Mouse (Mus musculus) adrenal gland (tissue): ENCODE results near the gene Ptgir.

ENCODE experiments used
- intact Hi-C: fragments of 180-260 bp; cut with DNase I; formaldehyde crosslinking; loops from one replicate; pipeline ENCODE4 v1.15.1; 2025
- long read RNA-seq, 2 experiments: library from polyadenylated mRNA; unstranded; transcript quantifications; one replicate each; pipeline ENCODE4 v2.0.0; 2020; ENCODE audit warnings: borderline replicate concordance in 1 of 2; ENCODE audit not compliant: insufficient replicate concordance in 1 of 2

Ptgir gene
- long read RNA-seq, experiment 1: 0 reads
- long read RNA-seq, experiment 2: 0 reads

DNA sequence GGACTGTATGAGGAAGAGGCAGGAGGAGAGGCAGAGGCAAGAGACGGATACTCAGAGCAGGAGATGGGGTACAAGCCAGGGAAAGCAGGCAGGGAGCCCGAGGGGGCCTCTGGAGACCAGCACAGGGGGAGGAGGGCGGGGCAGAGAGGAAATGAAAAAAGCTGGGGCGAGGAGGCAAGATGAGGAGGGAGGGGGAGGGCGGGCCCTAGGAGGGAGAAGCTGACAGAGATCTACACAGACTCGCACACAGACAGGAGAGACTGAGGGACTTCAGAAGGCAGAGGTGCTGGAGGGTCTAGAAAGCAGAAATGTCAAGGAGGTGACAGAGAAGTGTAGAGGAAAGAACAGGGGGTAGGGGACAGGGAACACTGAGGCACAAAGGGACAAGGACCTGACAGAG lies at the start of gene Ptgir:
Gene Ptgir (plus strand): TSS at position 210 of the 400 bp plus-strand sequence.
- intact Hi-C loops: no loop called here

- intact Hi-C loops: loop anchor here (5.0 kb wide), 1 partner anchor 36 kb away; no protein-coding TSS in a partner anchor
Measured at GRCm38 (mm10) chr7:16858336-16858735, 48.0 kb upstream of the Ptgir start.

GRCm38 (mm10) chr7:16859902-16860651 lies 46.2 kb upstream of the Ptgir start:
- intact Hi-C loops: loop anchor here (5.0 kb wide), 2 partner anchors 37 to 38 kb away; no protein-coding TSS in a partner anchor

DNA sequence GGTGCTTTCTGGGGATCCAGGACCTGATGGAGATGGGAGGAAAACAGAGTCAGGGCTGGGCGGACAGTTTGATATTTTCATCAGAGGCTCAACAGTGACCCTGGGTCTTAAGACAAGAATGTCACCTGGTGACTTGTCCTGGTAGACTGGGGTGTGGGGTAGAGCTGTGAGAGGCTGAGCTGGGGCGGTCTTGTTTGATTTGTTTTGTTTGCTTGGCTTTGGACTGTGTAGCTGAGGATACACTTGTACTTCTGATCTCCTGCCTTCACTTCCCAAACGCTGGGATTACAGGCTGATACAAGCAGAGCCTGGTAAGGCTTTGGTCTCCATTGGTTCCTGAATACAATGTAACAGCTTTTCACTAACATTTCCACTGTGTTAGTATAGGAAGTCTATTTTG lies 38.8 kb upstream of the Ptgir start:
- intact Hi-C loops: no loop called here

- intact Hi-C loops: no loop called here
Measured at GRCm38 (mm10) chr7:16869497-16869896, 36.8 kb upstream of the Ptgir start.

GRCm38 (mm10) chr7:16871600-16871999 lies 34.7 kb upstream of the Ptgir start:
- intact Hi-C loops: loop anchor here (5.0 kb wide), 1 partner anchor 41 kb away; no protein-coding TSS in a partner anchor

DNA sequence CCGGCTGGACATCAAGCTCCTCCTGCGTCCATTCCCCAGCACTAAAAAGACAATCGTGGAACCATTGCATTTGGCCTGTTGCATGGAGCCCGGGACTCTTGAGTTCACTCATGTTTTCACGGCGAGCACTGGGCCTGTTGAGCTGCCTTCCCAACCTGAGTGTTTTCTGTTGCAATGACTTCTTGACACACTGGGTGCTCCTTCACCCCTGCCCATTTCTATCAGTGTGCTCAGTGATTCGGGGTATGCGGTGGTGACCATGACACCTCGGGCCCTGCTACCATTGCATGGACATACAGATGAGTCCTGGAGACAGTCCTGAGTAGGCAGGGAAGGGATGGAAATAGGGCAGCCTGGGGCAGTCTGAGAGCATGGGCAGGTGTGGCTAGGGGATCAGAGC lies 33.8 kb upstream of the Ptgir start:
- intact Hi-C loops: loop anchor here (5.0 kb wide), 1 partner anchor 40 kb away; no protein-coding TSS in a partner anchor

GRCm38 (mm10) chr7:16873392-16873791 lies 32.9 kb upstream of the Ptgir start:
- intact Hi-C loops: loop anchor here (5.0 kb wide), 1 partner anchor 39 kb away; no protein-coding TSS in a partner anchor

DNA sequence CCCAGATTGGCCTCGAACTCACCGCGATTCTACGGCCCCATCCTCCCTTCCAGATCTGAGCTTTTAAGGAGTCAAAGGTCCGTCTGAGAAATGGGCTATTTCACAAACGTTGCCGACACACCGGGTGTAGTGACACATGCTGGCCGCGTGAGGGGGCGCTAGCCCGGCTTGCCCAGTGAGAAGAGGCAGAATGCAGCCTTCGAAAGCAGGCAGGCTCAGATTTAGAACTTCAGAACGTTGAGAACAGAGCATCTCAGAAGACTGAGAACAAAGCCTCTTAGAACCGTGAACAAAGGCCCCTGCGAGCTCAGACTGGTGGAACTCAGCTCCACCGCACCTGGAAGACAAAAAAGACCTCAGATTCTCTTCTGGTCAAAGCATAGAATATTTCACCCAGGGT lies 32.1 kb upstream of the Ptgir start:
- intact Hi-C loops: loop anchor here (5.0 kb wide), 1 partner anchor 38 kb away; no protein-coding TSS in a partner anchor

- intact Hi-C loops: loop anchor here (5.0 kb wide), 1 partner anchor 37 kb away; no protein-coding TSS in a partner anchor
Measured at GRCm38 (mm10) chr7:16874756-16875309, 31.5 kb upstream of the Ptgir start.

DNA sequence AGATGAGACGGTGACA lies 31.2 kb upstream of the Ptgir start, which contains the start of gene Dact3:
Gene Dact3 (plus strand): TSS at position 8 of the 16 bp plus-strand sequence.
- intact Hi-C loops: no loop called here

GRCm38 (mm10) chr7:16875326-16875725 lies 31.0 kb upstream of the Ptgir start:
- intact Hi-C loops: no loop called here

DNA sequence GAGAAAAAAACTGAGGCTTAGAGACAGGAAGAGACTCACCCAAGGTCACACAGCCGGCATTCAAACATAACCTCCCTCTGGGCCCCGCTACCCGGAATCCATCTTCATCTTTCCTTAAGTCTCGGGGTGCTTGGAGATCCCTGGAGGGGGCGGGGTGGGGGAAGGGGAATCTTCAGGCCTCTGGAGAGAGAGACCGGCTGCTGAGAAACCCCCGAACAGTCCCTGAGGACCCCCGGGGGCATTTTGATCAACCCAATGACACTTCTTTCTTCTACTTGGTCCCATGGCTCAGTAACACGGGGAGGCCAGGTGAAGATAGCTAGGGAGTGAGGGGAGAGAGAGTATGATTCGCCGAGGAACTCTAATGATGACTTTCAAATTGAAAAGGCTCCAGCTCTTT lies 30.3 kb upstream of the Ptgir start:
- intact Hi-C loops: no loop called here

DNA sequence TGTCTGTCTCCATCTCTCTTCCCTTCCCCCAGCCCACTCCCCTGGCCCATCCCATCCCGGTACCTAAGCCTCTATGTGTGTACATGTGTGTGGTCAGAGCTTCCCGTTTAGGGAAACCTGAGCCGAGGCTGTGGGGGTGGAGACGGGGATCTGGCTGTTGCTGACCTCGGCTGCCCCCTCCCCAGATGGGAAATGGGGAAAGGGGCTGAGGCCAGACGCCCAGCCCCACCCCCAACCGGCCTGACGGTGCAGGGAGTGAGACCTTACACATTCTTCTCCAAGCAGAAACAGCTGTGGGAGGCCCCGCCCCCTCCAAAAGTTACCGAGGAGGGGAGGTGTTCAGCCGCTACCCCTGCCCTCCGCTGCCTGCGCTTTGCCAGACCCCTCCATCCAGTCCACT lies 29.7 kb upstream of the Ptgir start:
- intact Hi-C loops: no loop called here

DNA sequence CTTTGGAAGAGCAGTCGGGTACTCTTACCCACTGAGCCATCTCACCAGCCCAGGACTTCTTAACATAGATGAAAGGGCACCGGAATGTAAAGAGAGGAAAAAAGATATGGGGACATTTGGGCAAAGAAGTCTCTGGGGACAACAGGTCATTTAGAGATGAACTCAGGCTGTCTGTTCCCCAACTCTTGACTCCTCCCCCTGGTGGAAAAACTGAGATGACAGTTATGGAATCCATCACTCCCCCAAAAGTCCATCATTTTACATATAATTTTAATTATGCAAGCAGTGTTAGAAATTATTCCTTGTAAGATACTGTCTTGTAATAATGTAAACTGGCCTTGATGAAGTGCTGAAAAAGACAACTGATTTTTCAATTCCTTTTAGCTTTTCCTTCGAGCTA lies 28.6 kb upstream of the Ptgir start:
- intact Hi-C loops: no loop called here

- intact Hi-C loops: no loop called here
Measured at GRCm38 (mm10) chr7:16879796-16880547, 26.3 kb upstream of the Ptgir start.

DNA sequence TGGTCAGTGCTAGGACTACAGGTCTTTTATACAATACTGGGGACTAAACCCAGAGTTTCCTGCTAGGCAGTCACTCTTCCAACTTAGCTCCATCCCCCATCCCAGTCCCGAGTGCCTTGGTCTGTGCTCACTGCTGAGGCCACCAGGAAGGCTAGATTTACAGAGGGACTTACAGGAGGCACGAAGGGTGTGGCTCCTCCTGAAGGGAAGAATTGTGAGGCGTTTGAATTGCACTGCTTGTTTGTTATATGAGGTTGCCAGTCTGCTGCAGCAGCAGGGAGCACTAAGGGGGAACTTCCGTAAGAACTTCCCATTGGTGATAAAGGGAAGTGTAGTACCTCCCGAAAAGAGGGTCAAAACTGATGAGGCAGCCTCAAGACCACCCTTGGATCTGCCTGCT lies 25.7 kb upstream of the Ptgir start:
- intact Hi-C loops: no loop called here

GRCm38 (mm10) chr7:16883162-16883561 lies 23.1 kb upstream of the Ptgir start:
- intact Hi-C loops: no loop called here

DNA sequence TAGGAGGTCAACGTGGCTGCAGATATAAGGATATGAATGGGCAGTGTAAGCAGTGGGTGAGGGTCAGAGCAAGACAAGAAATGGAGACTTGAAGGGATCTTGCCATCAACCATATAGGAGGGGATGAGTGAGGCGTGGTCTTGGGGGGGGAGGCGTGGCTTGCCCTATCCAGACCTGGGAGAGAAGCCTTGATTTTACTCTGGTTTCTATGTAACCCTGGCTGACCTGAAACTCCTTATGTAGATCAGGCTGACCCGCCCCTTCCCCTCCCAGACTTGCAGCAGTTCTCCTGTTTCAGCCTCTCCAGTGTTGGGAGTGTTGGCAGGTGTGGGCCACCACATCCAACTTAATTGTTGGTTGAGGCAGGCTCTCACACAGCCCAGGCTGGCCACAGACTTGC lies 22.0 kb upstream of the Ptgir start:
- intact Hi-C loops: no loop called here

DNA sequence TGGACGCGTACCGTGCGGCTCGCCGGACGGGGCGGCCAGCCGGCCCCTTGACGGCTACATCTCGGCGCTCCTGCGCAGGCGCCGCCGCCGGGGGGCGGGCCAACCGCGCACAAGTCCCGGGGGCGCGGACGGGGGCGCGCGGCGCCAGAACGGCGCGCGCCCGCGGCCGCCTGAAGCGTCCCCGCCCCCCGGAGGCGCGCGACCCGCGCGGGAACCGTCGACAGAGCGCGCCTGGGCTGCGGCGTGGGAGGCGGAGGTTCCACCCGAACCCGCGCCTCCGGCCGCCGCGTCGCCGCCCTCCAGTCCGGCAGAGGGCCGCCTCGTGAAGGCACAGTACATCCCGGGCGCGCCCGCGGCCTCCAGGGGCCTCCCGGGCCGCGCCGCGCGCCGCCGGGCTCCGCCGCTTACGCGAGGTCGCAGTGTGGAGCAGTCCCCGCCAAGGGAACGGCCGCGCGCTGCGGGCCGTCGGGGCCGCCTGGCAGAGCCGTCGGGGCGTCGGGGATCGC lies 21.0 kb upstream of the Ptgir start:
- intact Hi-C loops: no loop called here

GRCm38 (mm10) chr7:16885905-16886304 lies 20.4 kb upstream of the Ptgir start:
- intact Hi-C loops: no loop called here

DNA sequence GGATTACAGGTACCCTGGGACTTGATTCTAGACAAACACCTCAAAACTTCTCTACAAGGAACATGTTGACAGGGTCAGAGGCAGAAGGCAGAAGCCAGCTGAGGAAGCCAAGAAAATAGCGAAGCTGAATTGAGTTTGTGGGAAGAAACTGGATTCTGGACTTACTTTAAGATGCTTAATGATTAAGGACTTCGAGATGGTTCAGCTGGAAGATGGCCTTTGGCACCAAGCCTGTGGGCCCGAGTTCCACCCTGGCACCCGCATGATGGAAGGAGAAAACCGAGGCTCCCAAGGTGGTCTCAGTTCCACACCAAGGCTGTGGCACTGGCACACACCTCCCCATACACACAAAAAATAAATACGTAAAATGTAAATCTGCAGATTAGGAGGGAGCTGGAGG lies 15.8 kb upstream of the Ptgir start:
- intact Hi-C loops: no loop called here
